Mouse (Mus musculus) forebrain, postnatal 0 days (tissue): ENCODE results near the gene Phtf1. TPM values are rescaled to one million over a fixed set of nuclear protein-coding genes. Genes with fewer than 3 reads are reported as not detected.
A peak's percentile ranks its signal among the peaks of the same experiment; 100 is the strongest.

Experiments used
- ATAC-seq: fragments of 200-750 bp; cut with Nextera tagmentation; 2 replicates; pipeline ENCODE4 v1.8.0; 2017; ENCODE audit warnings: mild to moderate bottlenecking, moderate library complexity
- DNase-seq: peaks from one replicate; pipeline ENCODE4 v3.0.0-alpha.2; 2015
- H3K27ac ChIP-seq: fragments of 300-500 bp; sonication (generic); 2 replicates; pipeline ENCODE4 v1.5.1; 2014; ENCODE audit warnings: low read depth, mild to moderate bottlenecking, antibody characterized with exemption, low read length, moderate library complexity, mixed read lengths
- H3K27me3 ChIP-seq: fragments of 300-500 bp; sonication (generic); 2 replicates; pipeline ENCODE4 v1.6.1; 2014; ENCODE audit warnings: mild to moderate bottlenecking, low read length, mixed read lengths; ENCODE audit not compliant: insufficient read depth
- H3K36me3 ChIP-seq: fragments of 300-500 bp; sonication (generic); 2 replicates; pipeline ENCODE4 v1.6.1; 2014; ENCODE audit warnings: mild to moderate bottlenecking, moderate library complexity; ENCODE audit not compliant: insufficient read depth
- H3K4me1 ChIP-seq: fragments of 300-500 bp; sonication (generic); 2 replicates; pipeline ENCODE4 v1.6.1; 2014; ENCODE audit warnings: antibody characterized with exemption; ENCODE audit not compliant: insufficient read depth
- H3K4me2 ChIP-seq: fragments of 300-500 bp; sonication (generic); 2 replicates; pipeline ENCODE4 v1.6.1; 2014; ENCODE audit warnings: low read depth, mild to moderate bottlenecking, moderate library complexity
- H3K4me3 ChIP-seq: fragments of 300-500 bp; sonication (generic); 2 replicates; pipeline ENCODE4 v1.5.1; 2014; ENCODE audit warnings: low read depth, low read length, mixed read lengths
- H3K9ac ChIP-seq: fragments of 300-500 bp; sonication (generic); 2 replicates; pipeline ENCODE4 v1.6.1; 2014; ENCODE audit warnings: mild to moderate bottlenecking
- H3K9me3 ChIP-seq: fragments of 300-500 bp; sonication (generic); 2 replicates; pipeline ENCODE4 v1.6.1; 2016; ENCODE audit warnings: low read length
- CTCF ChIP-seq: sonication (generic); IDR thresholded peaks from 2 replicates; pipeline ENCODE4 v1.5.1; 2016; ENCODE audit warnings: antibody characterized with exemption, control low read depth, low read depth
- WGBS: fragments of 180-500 bp; shearing (Covaris S2); extraction: QIAGEN DNeasy Blood & Tissue Kit; methylation state at CpG from one replicate; pipeline ENCODE4 v1.1.7; 2014; 5-methylcytosine and 5-hydroxymethylcytosine counted together
- polyA plus RNA-seq: library from polyadenylated mRNA; unstranded; fragments of >200 nt; fragmentation: Nextera tagmentation; extraction: Ambion mirVana; gene quantifications from 2 replicates; pipeline ENCODE4 v1.2.1, GENCODE M21; 2015
- total RNA-seq: library from RNA; depleted of rRNA; stranded (reverse); fragments of >200 nt; gene quantifications from 2 replicates; pipeline ENCODE4 v1.2.3, GENCODE M21; 2014; rRNA removed

Gene Phtf1
- total and polyA plus RNA-seq, 2 experiments from 2014 or later = 15.3 to 31.2 TPM

- Histone ChIP-seq H3K9ac (no peak overlapping the region), H3K27me3 (no peaks in the 10 kb centered on the region), H3K4me1 (no peaks in the 10 kb centered on the region), H3K9me3 (no peaks in the 10 kb centered on the region), H3K27ac (no peak overlapping the region), H3K36me3 (peaks cover 40% of the 10 kb centered on the region), H3K4me3 (no peak overlapping the region), H3K4me2 (no peak overlapping the region)
- no peak for ATAC-seq
- TF ChIP-seq CTCF = no peak
- WGBS = 46% methylated on average over 3 of the region's 3 CpGs
- no peak for DNase-seq
Measured at GRCm38 (mm10) chr3:104017931-104018330, 50.0 kb downstream of the Phtf1 start.

GRCm38 (mm10) chr3:104019453-104019852, 51.5 kb downstream of the Phtf1 start:
- Histone ChIP-seq H3K27me3 (no peaks in the 10 kb centered on the region), H3K9ac (no peak overlapping the region), H3K9me3 (no peaks in the 10 kb centered on the region), H3K27ac (no peak overlapping the region), H3K36me3 (peaks cover 43% of the 10 kb centered on the region), H3K4me1 (no peaks in the 10 kb centered on the region), H3K4me3 (no peak overlapping the region), H3K4me2 (no peak overlapping the region)
- peak; percentile 64 for DNase-seq
- WGBS = 53% methylated on average over 4 of the region's 4 CpGs
- peak; percentile 49 for TF ChIP-seq CTCF
- peak; percentile 29; the same call in 1 of the 2 replicates for ATAC-seq

- no peaks in the 10 kb centered on the region for H3K4me1 ChIP-seq
- ATAC-seq (no peak; the same call in 1 of the 2 replicates), DNase-seq (no peak)
- TF ChIP-seq CTCF = no peak
- no peak overlapping the region for H3K4me2 ChIP-seq
- no peaks in the 10 kb centered on the region for H3K27me3 ChIP-seq
- 89% methylated on average over 12 of the region's 12 CpGs for WGBS
- H3K4me3 ChIP-seq = no peak overlapping the region
- no peak overlapping the region for H3K27ac ChIP-seq
- H3K9me3 ChIP-seq = no peaks in the 10 kb centered on the region
- H3K9ac ChIP-seq = no peak overlapping the region
- H3K36me3 ChIP-seq = peaks cover 36% of the 10 kb centered on the region
Measured at GRCm38 (mm10) chr3:104020101-104020500, 52.2 kb downstream of the Phtf1 start.

GRCm38 (mm10) chr3:104026938-104027337, 59.0 kb downstream of the Phtf1 start:
- Histone ChIP-seq H3K36me3 (peaks cover 7% of the 10 kb centered on the region; the same call in 1 of the 2 replicates), H3K27me3 (no peaks in the 10 kb centered on the region), H3K9me3 (no peaks in the 10 kb centered on the region), H3K27ac (no peak overlapping the region), H3K4me1 (no peaks in the 10 kb centered on the region), H3K9ac (no peak overlapping the region), H3K4me2 (no peak overlapping the region), H3K4me3 (no peak overlapping the region)
- ATAC-seq (no peak), DNase-seq (no peak)
- no peak for TF ChIP-seq CTCF
- WGBS = 64% methylated on average over 3 of the region's 3 CpGs

DNA sequence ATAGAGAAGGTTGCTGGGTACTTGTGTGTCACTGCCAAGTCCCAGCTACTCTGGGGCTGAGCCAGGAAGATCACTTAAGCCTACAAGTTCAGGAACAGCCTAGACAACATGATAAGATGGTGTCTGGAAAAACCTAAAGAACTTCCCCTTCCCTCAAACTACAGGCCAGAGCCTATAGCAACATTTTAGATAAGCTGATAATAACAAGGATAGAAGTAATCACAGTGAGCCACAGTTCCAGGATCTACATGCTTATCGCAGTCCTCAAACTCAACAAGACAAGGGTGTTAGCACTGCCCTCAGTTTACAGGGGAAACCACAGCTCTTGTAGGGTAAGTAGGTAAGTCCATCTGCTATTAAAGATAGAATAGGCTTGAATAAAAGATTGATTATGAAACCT, 64.2 kb downstream of the Phtf1 start:
- no peak overlapping the region for H3K4me3 ChIP-seq
- H3K9ac ChIP-seq = no peak overlapping the region
- TF ChIP-seq CTCF = no peak
- no peaks in the 10 kb centered on the region for H3K36me3 ChIP-seq
- DNase-seq = no peak
- WGBS = 87% methylated on average over 1 of the region's 1 CpGs
- H3K4me1 ChIP-seq = no peaks in the 10 kb centered on the region
- no peak overlapping the region for H3K27ac ChIP-seq
- no peaks in the 10 kb centered on the region for H3K9me3 ChIP-seq
- H3K27me3 ChIP-seq = no peaks in the 10 kb centered on the region
- no peak overlapping the region for H3K4me2 ChIP-seq
- no peak for ATAC-seq

DNA sequence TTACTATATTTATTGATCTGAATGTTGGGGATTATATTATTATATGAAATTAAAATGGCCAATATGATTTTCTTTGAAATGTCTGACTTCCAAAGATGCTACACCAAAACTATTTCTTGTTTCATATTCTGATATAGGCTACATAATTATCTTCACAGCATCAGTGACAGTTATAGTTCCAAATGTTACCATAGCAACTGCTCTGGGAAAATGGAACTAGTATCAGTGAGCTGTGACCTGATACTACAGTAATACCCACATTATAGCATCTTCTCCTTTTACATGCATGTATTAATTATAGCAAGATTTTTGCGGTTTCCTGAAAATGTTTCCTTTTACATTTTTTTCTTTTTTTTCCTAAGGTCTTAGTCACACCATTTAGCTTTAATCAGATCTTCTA, 64.8 kb downstream of the Phtf1 start:
- no peak for ATAC-seq
- no peaks in the 10 kb centered on the region for H3K36me3 ChIP-seq
- no peak overlapping the region for H3K9ac ChIP-seq
- peak; percentile 8 for DNase-seq
- no peaks in the 10 kb centered on the region for H3K9me3 ChIP-seq
- no peak overlapping the region for H3K27ac ChIP-seq
- no peak for TF ChIP-seq CTCF
- WGBS = 80% methylated on average over 1 of the region's 1 CpGs
- H3K4me1 ChIP-seq = no peaks in the 10 kb centered on the region
- no peak overlapping the region for H3K4me3 ChIP-seq
- no peak overlapping the region for H3K4me2 ChIP-seq
- no peaks in the 10 kb centered on the region for H3K27me3 ChIP-seq

DNA sequence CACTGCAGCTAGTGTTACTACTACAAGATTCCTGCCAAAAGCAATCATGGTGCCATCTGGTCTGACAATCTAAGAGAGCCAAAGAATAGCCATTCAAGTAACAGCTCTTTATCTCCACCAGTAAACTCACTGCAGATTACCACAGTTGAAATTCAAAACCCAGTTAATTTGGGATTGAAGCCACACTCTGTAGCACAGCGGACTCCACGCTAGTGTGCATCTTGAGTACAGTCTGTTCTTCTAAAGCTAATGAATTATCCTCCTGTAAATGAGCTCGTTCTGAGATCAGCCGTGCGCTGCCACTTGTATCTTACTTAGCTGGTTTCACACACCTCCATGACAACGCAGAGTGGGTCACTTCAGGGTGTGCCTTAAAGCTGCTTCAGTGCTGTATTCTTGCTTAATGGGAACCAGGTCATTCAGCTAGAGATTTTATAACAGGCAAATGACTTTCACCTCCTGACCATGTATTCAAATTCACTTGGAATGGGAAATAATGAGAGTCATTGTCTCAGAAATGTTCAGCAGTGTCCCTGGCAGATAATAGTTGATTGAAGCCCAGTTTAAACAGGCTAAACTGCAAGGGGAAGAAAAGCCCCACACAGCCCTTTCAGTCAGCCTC, 91.2 kb downstream of the Phtf1 start:
- Histone ChIP-seq H3K9ac (no peak overlapping the region), H3K4me1 (peaks cover 6% of the 10 kb centered on the region; the same call in 1 of the 2 replicates), H3K9me3 (no peaks in the 10 kb centered on the region), H3K4me3 (no peak overlapping the region), H3K4me2 (peak overlapping the region; percentile 11; the same call in 1 of the 2 replicates), H3K27me3 (no peaks in the 10 kb centered on the region), H3K27ac (peak overlapping the region; percentile 77), H3K36me3 (no peaks in the 10 kb centered on the region)
- WGBS = 13% methylated on average over 6 of the region's 6 CpGs
- TF ChIP-seq CTCF = no peak
- DNase-seq = peak; percentile 85
- peak; percentile 97 for ATAC-seq

DNA sequence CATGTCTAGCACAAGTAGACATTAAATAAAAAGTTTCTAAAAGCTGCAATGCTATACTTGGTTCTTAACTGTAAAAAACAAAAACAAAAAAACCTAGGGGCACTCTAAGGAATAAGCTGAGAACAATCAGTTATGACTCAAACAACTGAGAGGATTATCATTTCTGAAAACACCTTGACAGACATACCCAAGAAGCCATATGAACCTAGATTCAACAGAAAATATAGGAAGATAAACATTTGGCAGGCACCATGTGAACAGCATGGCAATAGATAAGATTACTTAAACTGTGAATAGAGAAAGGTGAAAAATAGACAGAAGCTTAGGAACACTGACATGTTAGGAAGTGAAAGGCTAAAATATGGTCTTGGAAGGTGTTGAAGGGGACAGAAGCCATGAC, 101.5 kb downstream of the Phtf1 start:
- H3K4me1 ChIP-seq = no peaks in the 10 kb centered on the region
- no peak overlapping the region for H3K4me3 ChIP-seq
- no peaks in the 10 kb centered on the region for H3K9me3 ChIP-seq
- no peak overlapping the region for H3K4me2 ChIP-seq
- H3K27ac ChIP-seq = no peak overlapping the region
- TF ChIP-seq CTCF = no peak
- DNase-seq (no peak), ATAC-seq (no peak)
- no peak overlapping the region for H3K9ac ChIP-seq
- H3K36me3 ChIP-seq = no peaks in the 10 kb centered on the region
- H3K27me3 ChIP-seq = no peaks in the 10 kb centered on the region

Other genes starting within 250 kb of the Phtf1 start
- 5.3 and 7.9 TPM in 2 replicates for gene Olfml3, start 230.1 kb upstream of the Phtf1 start, total RNA-seq
- 5.5 and 6.4 TPM in 2 replicates for gene Olfml3, start 230.1 kb upstream of the Phtf1 start, polyA plus RNA-seq
- not detected in 2 replicates for gene Gm10964, start 228.7 kb upstream of the Phtf1 start, total RNA-seq
- not detected in 2 replicates for gene Gm10964, start 228.7 kb upstream of the Phtf1 start, polyA plus RNA-seq
- 36.1 and 47.4 TPM in 2 replicates for gene Hipk1, start 176.5 kb upstream of the Phtf1 start, total RNA-seq
- 4.2 and 5.6 TPM in 2 replicates for gene Hipk1, start 176.5 kb upstream of the Phtf1 start, polyA plus RNA-seq
- gene Dclre1b, start 158.7 kb upstream of the Phtf1 start, total RNA-seq = 5.2 and 5.3 TPM in 2 replicates
- 13.5 and 20.5 TPM in 2 replicates for gene Dclre1b, start 158.7 kb upstream of the Phtf1 start, polyA plus RNA-seq
- gene Ap4b1, start 158.6 kb upstream of the Phtf1 start, total RNA-seq = 22.1 and 26.1 TPM in 2 replicates
- gene Ap4b1, start 158.6 kb upstream of the Phtf1 start, polyA plus RNA-seq = 14.8 and 17.2 TPM in 2 replicates
- gene Gm43064, start 158.5 kb upstream of the Phtf1 start, total RNA-seq = 0.29 and 1.0 TPM in 2 replicates
- 0.08 TPM in 2 replicates for gene Gm43064, start 158.5 kb upstream of the Phtf1 start, polyA plus RNA-seq
- gene Bcl2l15, start 135.5 kb upstream of the Phtf1 start, total RNA-seq = not detected in 2 replicates
- not detected in 2 replicates for gene Bcl2l15, start 135.5 kb upstream of the Phtf1 start, polyA plus RNA-seq
- 0.19 and 0.46 TPM in 2 replicates for gene Ptpn22, start 108.3 kb upstream of the Phtf1 start, total RNA-seq
- gene Ptpn22, start 108.3 kb upstream of the Phtf1 start, polyA plus RNA-seq = 0.43 and 0.46 TPM in 2 replicates
- 29.9 and 36.6 TPM in 2 replicates for gene Rsbn1, start 54.0 kb upstream of the Phtf1 start, total RNA-seq
- gene Rsbn1, start 54.0 kb upstream of the Phtf1 start, polyA plus RNA-seq = 14.6 and 19.2 TPM in 2 replicates